Mouse (Mus musculus): Measurements from ENCODE around the gene Ripply2. TPM values are rescaled to one million over a fixed set of nuclear protein-coding genes. Genes with fewer than 3 reads are reported as not detected.
"Not testable (repeated sequence)": the region's sequence is repeated elsewhere in the genome, so short reads cannot be mapped to it uniquely, and the experiment has no call there.

Gene Ripply2
- total RNA-seq (2014; rRNA removed) (3.5 and 5.6 TPM in 2 replicates), polyA plus RNA-seq (2015; fragmentation: Nextera tagmentation; extraction: Ambion mirVana) (13.0 and 13.2 TPM in 2 replicates)

- no peaks in the 10 kb centered on the region for H3K36me3 ChIP-seq (ENCODE audit: insufficient read depth)
- DNase-seq (peak; percentile 61), ATAC-seq (peak; percentile 80)
- 3% methylated on average over 69 of the region's 71 CpGs for WGBS
- H3K9me3 ChIP-seq (ENCODE audit: low read length) = no peaks in the 10 kb centered on the region
- peak within 1 kb of the TSS; percentile 46; the same call in 1 of the 2 replicates for H3K27ac ChIP-seq (ENCODE audit: low read depth, low read length)
- TF ChIP-seq CTCF (IDR thresholded peaks at IDR 0.05; ENCODE audit: low read depth) = no peak
- peak within 1 kb of the TSS; percentile 64 for H3K4me3 ChIP-seq (ENCODE audit: low read depth, low read length)
- H3K9ac ChIP-seq = peak within 1 kb of the TSS; percentile 65
- peaks cover 9% of the 10 kb centered on the region; the same call in 1 of the 2 replicates for H3K4me1 ChIP-seq (ENCODE audit: insufficient read depth)
- no peaks in the 10 kb centered on the region for H3K27me3 ChIP-seq (ENCODE audit: insufficient read depth, low read length)
- H3K4me2 ChIP-seq (ENCODE audit: low read depth) = peak within 1 kb of the TSS; percentile 85
These were observed at the start of gene Ripply2 for GRCm38 (mm10) chr9:87015288-87015937. Ripply2 (plus strand) TSS chr9:87015537.

DNA sequence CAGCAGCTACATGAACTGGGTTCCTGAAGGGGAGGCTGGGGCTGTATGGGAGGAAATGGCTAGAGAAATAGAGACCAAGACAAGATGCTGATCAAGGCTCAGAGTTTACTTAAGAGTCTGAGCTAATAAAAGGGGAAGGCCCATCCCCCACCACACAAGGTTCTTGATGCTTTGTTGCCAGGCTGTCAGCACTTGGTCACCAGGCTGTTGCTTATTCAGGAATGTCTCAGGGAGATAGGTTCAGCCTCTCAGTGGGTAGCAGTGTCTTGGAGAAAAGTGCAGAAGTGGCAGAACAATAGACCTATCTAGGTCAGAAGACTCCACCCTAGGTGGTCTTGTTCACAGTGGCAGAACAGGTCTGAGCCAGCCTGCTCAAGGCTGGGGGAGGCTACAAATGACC lies 42.9 kb upstream of the Ripply2 start:
- not testable (repeated sequence) for DNase-seq; H3K9ac ChIP-seq; H3K36me3 ChIP-seq (ENCODE audit: insufficient read depth); H3K4me1 ChIP-seq (ENCODE audit: insufficient read depth); H3K27ac ChIP-seq (ENCODE audit: low read depth, low read length); H3K4me2 ChIP-seq (ENCODE audit: low read depth); ATAC-seq; H3K27me3 ChIP-seq (ENCODE audit: insufficient read depth, low read length); H3K9me3 ChIP-seq (ENCODE audit: low read length); H3K4me3 ChIP-seq (ENCODE audit: low read depth, low read length)

DNA sequence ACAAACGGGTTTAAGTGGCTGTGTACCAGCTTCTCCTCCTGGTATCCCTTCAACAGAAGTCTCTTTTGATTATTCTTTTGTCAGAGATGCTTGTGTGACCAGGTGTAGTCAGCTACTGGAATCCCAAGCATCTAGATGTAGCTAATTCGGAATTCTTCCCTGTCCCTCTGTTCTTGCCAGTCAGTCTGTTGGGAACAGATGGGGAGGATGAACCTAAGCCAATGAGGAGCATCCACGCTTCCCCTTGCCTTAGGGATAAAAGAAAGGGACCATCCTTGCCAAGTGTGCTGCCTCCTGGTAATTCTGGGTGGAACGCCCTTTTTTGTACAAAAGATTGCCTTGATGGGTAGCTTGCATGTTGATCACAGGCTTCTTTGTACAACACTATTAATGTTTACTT lies 41.8 kb upstream of the Ripply2 start:
- Histone ChIP-seq H3K9ac (no peak overlapping the region), H3K27ac (ENCODE audit: low read depth, low read length) (no peak overlapping the region), H3K27me3 (ENCODE audit: insufficient read depth, low read length) (no peaks in the 10 kb centered on the region), H3K36me3 (ENCODE audit: insufficient read depth) (no peaks in the 10 kb centered on the region), H3K4me3 (ENCODE audit: low read depth, low read length) (no peak overlapping the region), H3K4me1 (ENCODE audit: insufficient read depth) (no peaks in the 10 kb centered on the region), H3K9me3 (ENCODE audit: low read length) (no peaks in the 10 kb centered on the region), H3K4me2 (ENCODE audit: low read depth) (no peak overlapping the region)
- WGBS = 48% methylated on average over 4 of the region's 4 CpGs
- no peak for TF ChIP-seq CTCF (IDR thresholded peaks at IDR 0.05; ENCODE audit: low read depth)
- ATAC-seq = peak; percentile 82
- peak; percentile 59 for DNase-seq

- DNase-seq = peak; percentile 50
- Histone ChIP-seq H3K4me2 (ENCODE audit: low read depth) (no peak overlapping the region), H3K27me3 (ENCODE audit: insufficient read depth, low read length) (no peaks in the 10 kb centered on the region), H3K4me3 (ENCODE audit: low read depth, low read length) (no peak overlapping the region), H3K4me1 (ENCODE audit: insufficient read depth) (no peaks in the 10 kb centered on the region), H3K36me3 (ENCODE audit: insufficient read depth) (no peaks in the 10 kb centered on the region), H3K27ac (ENCODE audit: low read depth, low read length) (no peak overlapping the region), H3K9me3 (ENCODE audit: low read length) (no peaks in the 10 kb centered on the region), H3K9ac (no peak overlapping the region)
- WGBS = 64% methylated on average over 4 of the region's 4 CpGs
- no peak for TF ChIP-seq CTCF (IDR thresholded peaks at IDR 0.05; ENCODE audit: low read depth)
- peak; percentile 16; the same call in 1 of the 2 replicates for ATAC-seq
These were observed 38.4 kb upstream of the Ripply2 start for GRCm38 (mm10) chr9:86976896-86977295.

DNA sequence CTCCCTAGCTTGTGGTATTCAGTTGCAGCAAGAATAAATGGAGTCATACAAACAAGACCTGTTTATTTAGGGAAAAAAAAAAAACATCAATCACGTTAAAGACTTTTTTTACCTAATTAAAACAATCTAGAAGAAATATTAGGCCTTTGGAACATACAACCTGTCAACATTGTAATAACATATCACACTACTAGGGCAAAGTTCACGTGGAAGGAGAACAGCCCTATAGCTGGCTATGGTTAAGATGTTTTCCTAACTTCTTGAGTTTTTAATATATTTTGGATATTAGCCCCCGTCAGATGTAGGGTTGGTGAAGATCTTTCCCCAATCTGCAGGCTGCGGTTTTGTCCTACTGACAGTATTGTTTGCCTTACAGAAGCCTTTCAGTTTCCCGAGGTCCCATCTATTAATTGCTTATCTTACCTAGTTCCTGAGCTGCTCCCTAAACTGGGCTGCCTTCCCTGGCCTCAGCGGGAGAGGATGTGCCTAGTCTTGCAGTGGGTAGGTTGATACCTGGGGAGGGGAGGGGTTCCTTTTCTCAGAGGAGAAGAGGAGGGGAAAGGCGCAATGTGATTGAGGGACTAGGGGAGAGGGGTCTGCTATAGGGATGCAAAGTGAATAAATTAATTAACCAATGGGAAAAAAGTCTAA lies 37.0 kb upstream of the Ripply2 start:
- H3K36me3 ChIP-seq (ENCODE audit: insufficient read depth) = no peaks in the 10 kb centered on the region
- no peaks in the 10 kb centered on the region for H3K4me1 ChIP-seq (ENCODE audit: insufficient read depth)
- no peak for TF ChIP-seq CTCF (IDR thresholded peaks at IDR 0.05; ENCODE audit: low read depth)
- H3K4me3 ChIP-seq (ENCODE audit: low read depth, low read length) = no peak overlapping the region
- ATAC-seq (no peak), DNase-seq (no peak)
- no peak overlapping the region for H3K4me2 ChIP-seq (ENCODE audit: low read depth)
- no peak overlapping the region for H3K9ac ChIP-seq
- no peaks in the 10 kb centered on the region for H3K27me3 ChIP-seq (ENCODE audit: insufficient read depth, low read length)
- no peaks in the 10 kb centered on the region for H3K9me3 ChIP-seq (ENCODE audit: low read length)
- H3K27ac ChIP-seq (ENCODE audit: low read depth, low read length) = no peak overlapping the region
- 75% methylated on average over 7 of the region's 7 CpGs for WGBS

DNA sequence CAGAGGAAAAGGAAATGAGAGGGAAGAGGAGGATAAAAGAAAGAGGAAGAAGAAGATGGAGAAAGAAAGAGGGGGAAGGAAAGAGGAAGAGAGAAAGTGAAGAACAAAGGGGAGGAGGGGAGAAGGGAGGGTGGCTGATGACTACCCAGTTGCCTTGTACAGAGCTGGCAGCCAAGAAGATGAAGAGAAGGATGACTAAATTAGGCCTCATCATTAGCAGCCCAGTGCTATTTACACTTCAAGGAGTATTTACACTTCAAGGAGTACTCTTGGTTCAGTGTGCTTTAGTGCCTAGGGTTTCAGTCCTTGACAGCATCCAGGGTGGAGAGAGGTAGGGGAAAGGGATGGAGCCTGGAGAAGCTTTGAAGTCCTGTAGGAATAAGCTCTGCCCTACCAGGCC lies 35.3 kb upstream of the Ripply2 start:
- no peaks in the 10 kb centered on the region for H3K4me1 ChIP-seq (ENCODE audit: insufficient read depth)
- DNase-seq = no peak
- TF ChIP-seq CTCF (IDR thresholded peaks at IDR 0.05; ENCODE audit: low read depth) = no peak
- no peaks in the 10 kb centered on the region for H3K36me3 ChIP-seq (ENCODE audit: insufficient read depth)
- H3K4me2 ChIP-seq (ENCODE audit: low read depth) = no peak overlapping the region
- H3K4me3 ChIP-seq (ENCODE audit: low read depth, low read length) = no peak overlapping the region
- H3K27ac ChIP-seq (ENCODE audit: low read depth, low read length) = no peak overlapping the region
- no peak overlapping the region for H3K9ac ChIP-seq
- no peak for ATAC-seq
- H3K27me3 ChIP-seq (ENCODE audit: insufficient read depth, low read length) = no peaks in the 10 kb centered on the region
- no peaks in the 10 kb centered on the region for H3K9me3 ChIP-seq (ENCODE audit: low read length)

- no peak for DNase-seq
- no peaks in the 10 kb centered on the region for H3K36me3 ChIP-seq (ENCODE audit: insufficient read depth)
- no peak overlapping the region for H3K4me2 ChIP-seq (ENCODE audit: low read depth)
- H3K4me1 ChIP-seq (ENCODE audit: insufficient read depth) = no peaks in the 10 kb centered on the region
- H3K4me3 ChIP-seq (ENCODE audit: low read depth, low read length) = no peak overlapping the region
- H3K9me3 ChIP-seq (ENCODE audit: low read length) = no peaks in the 10 kb centered on the region
- WGBS = 49% methylated on average over 2 of the region's 2 CpGs
- ATAC-seq = peak; percentile 72; the same call in 1 of the 2 replicates
- no peaks in the 10 kb centered on the region for H3K27me3 ChIP-seq (ENCODE audit: insufficient read depth, low read length)
- no peak overlapping the region for H3K9ac ChIP-seq
- TF ChIP-seq CTCF (IDR thresholded peaks at IDR 0.05; ENCODE audit: low read depth) = no peak
- H3K27ac ChIP-seq (ENCODE audit: low read depth, low read length) = no peak overlapping the region
These were observed 34.4 kb upstream of the Ripply2 start for GRCm38 (mm10) chr9:86980942-86981341.

All from forebrain, postnatal 0 days (tissue).